Mouse (Mus musculus) lung, postnatal 0 days (tissue): ENCODE measurements at regions not wholly inside any gene's neighbourhood (a gene's known extent, or its start where the extent isn't known, plus 50 kb on each side); places are given as distances from the start of the nearest gene placed in this dataset.

Source experiments
- ATAC-seq: fragments of 200-750 bp; cut with Nextera tagmentation; 2 replicates; pipeline ENCODE4 v1.8.0; 2017; ENCODE audit warnings: moderate library complexity
- DNase-seq: peaks from one replicate; pipeline ENCODE4 v3.0.0-alpha.2; 2016; ENCODE audit warnings: low spot score
- H3K27ac ChIP-seq: fragments of 300-500 bp; sonication (generic); 2 replicates; pipeline ENCODE4 v1.5.1; 2014; ENCODE audit warnings: antibody characterized with exemption, mild to moderate bottlenecking, low read length, mixed read lengths
- H3K27me3 ChIP-seq: fragments of 300-500 bp; sonication (generic); replicated peaks from 2 replicates; pipeline ENCODE4 v1.6.1; 2014; ENCODE audit warnings: low read length, mixed read lengths; ENCODE audit not compliant: insufficient read depth
- H3K36me3 ChIP-seq: fragments of 300-500 bp; sonication (generic); 2 replicates; pipeline ENCODE4 v1.6.1; 2014; ENCODE audit warnings: low read length, mixed read lengths; ENCODE audit not compliant: insufficient read depth
- H3K4me1 ChIP-seq: fragments of 300-500 bp; sonication (generic); 2 replicates; pipeline ENCODE4 v1.6.1; 2014; ENCODE audit warnings: antibody characterized with exemption, low read depth, low read length, mixed read lengths; ENCODE audit not compliant: insufficient read depth
- H3K4me2 ChIP-seq: fragments of 300-500 bp; sonication (generic); replicated peaks from 2 replicates; pipeline ENCODE4 v1.6.1; 2014; ENCODE audit warnings: low read depth, mild to moderate bottlenecking, low read length, moderate library complexity, mixed read lengths
- H3K4me3 ChIP-seq: fragments of 300-500 bp; sonication (generic); 2 replicates; pipeline ENCODE4 v1.5.1; 2014; ENCODE audit warnings: low read depth, low read length
- H3K9ac ChIP-seq: fragments of 300-500 bp; sonication (generic); replicated peaks from 2 replicates; pipeline ENCODE4 v1.6.1; 2014; ENCODE audit warnings: low read depth, mild to moderate bottlenecking
- H3K9me3 ChIP-seq: fragments of 300-500 bp; sonication (generic); 2 replicates; pipeline ENCODE4 v1.6.1; 2016; ENCODE audit warnings: low read length, mixed read lengths
- CTCF ChIP-seq: IDR thresholded peaks from 2 replicates; pipeline ENCODE4 v1.5.1; 2016; ENCODE audit warnings: antibody characterized with exemption, mild to moderate bottlenecking
- EP300 ChIP-seq: IDR thresholded peaks from 2 replicates; pipeline ENCODE4 v1.6.1; 2016; ENCODE audit warnings: antibody characterized with exemption, mild to moderate bottlenecking, control low read depth
- whole genome bisulfite sequencing: fragments of 180-500 bp; shearing (Covaris S2); extraction: QIAGEN DNeasy Blood & Tissue Kit; methylation state at CpG from one replicate; pipeline ENCODE4 v1.1.7; 2014; 5-methylcytosine and 5-hydroxymethylcytosine counted together

DNA sequence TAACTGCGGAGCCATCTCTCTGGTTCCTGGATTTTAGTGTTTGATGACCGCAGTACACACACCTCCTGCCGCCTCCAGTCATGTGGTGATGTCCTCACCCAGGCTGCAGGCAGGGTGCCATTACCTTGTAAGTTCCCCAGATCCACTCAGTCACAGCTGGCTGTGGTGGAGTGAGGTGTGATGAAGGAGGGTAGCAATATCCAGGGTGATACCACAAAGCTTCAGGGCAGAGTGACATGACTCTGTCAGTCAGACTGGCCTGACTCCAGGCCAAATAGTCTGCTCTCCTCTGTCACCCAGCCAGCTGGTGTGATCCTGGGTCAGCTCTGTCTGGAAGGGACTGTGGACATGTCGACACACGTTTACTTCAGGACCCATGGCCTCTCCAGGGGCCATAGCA lies 183.7 kb downstream of the Utp6 start:
- TF ChIP-seq CTCF (no peak), EP300 (no peak)
- WGBS, result 71% methylated on average over 5 of the region's 5 CpGs
- no peaks in the 10 kb centered on the region for H3K9me3 ChIP-seq
- no peaks in the 10 kb centered on the region for H3K36me3 ChIP-seq
- DNase-seq, result peak; percentile 52
- peak; percentile 39; the same call in 1 of the 2 replicates for ATAC-seq
- no peaks in the 10 kb centered on the region for H3K27me3 ChIP-seq
- H3K27ac ChIP-seq, result no peak overlapping the region
- no peak overlapping the region for H3K4me2 ChIP-seq
- no peak overlapping the region for H3K4me3 ChIP-seq
- peaks cover 6% of the 10 kb centered on the region; the same call in 1 of the 2 replicates for H3K4me1 ChIP-seq
- H3K9ac ChIP-seq, result no peak overlapping the region

DNA sequence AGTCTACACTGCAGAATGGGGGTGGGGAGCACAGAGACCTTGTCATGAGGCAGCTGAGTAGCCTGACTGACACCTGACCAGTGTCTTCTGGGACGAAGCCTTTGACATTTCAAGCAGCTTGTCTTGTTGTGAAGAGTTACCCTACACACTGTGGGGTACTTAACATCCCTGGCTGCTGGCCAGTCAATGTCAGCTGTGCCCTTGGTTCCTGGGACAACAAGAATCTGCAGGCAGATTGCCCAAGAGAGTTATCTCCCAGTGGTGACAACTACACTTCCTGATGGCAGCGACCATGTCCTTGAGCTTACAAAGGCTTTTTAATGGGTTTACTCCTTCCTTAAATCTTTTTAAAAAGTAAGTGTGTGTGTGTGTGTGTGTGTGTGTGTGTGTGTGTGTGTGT lies 184.2 kb downstream of the Utp6 start:
- Histone ChIP-seq H3K36me3 (no peaks in the 10 kb centered on the region), H3K27ac (no peak overlapping the region), H3K4me2 (no peak overlapping the region), H3K27me3 (no peaks in the 10 kb centered on the region), H3K4me1 (peaks cover 8% of the 10 kb centered on the region; the same call in 1 of the 2 replicates), H3K9ac (no peak overlapping the region), H3K4me3 (no peak overlapping the region), H3K9me3 (no peaks in the 10 kb centered on the region)
- no peak for TF ChIP-seq EP300
- no peak for TF ChIP-seq CTCF
- peak; percentile 50 for DNase-seq
- peak; percentile 49 for ATAC-seq
- WGBS, result 7% methylated on average over 2 of the region's 2 CpGs

DNA sequence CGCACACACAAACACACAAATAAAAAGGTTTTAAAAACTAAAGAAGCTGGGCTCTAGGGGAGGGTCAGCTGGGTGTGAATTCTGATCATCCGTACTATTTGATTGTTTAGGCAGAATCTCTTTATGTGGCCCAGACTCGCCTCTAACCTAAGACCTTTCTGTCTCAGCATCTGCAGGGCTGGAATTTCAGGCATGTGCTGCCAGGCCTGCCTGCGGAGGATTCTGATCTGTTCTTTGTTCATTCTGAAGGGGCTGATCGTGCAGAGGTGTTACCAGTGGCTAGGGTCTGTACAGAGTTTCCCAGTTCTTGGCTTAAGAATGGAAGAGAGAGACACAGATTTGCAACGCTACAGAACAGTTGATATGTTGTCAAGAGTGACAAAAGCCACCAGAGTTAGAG lies 185.6 kb downstream of the Rab11fip4 start:
- Histone ChIP-seq H3K9ac (no peak overlapping the region), H3K9me3 (no peaks in the 10 kb centered on the region), H3K4me3 (no peak overlapping the region), H3K36me3 (no peaks in the 10 kb centered on the region), H3K27ac (no peak overlapping the region), H3K4me1 (peaks cover 8% of the 10 kb centered on the region; the same call in 1 of the 2 replicates), H3K4me2 (no peak overlapping the region), H3K27me3 (no peaks in the 10 kb centered on the region)
- DNase-seq (no peak), ATAC-seq (no peak)
- TF ChIP-seq CTCF, result no peak
- no peak for TF ChIP-seq EP300
- 55% methylated on average over 6 of the region's 6 CpGs for WGBS

DNA sequence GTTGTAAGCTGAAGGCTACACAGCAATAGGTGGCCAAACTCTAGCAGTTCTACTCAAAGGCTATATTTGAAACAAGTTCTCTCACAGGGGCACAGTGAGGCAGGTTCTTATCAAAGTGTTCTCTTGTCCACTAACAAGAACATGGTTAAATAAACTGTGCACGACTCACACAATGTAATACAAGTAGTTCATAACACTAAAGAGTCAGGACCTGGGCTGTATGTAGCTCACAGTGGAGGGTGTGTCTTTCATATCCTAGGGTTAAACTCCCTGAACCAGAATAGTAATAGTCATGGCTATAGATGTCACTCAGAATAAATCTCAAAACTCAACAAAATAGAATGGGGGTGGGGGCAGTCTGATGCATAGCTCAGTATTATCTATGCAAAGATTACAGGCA lies 182.7 kb downstream of the Rab11fip4 start:
- H3K27me3 ChIP-seq, result no peaks in the 10 kb centered on the region
- no peak overlapping the region for H3K4me3 ChIP-seq
- DNase-seq (peak; percentile 43), ATAC-seq (no peak)
- no peak overlapping the region for H3K9ac ChIP-seq
- no peaks in the 10 kb centered on the region for H3K36me3 ChIP-seq
- H3K4me1 ChIP-seq, result peaks cover 8% of the 10 kb centered on the region; the same call in 1 of the 2 replicates
- H3K27ac ChIP-seq, result no peak overlapping the region
- WGBS, result 8% methylated on average over 1 of the region's 1 CpGs
- H3K9me3 ChIP-seq, result no peaks in the 10 kb centered on the region; the same call in 1 of the 2 replicates
- TF ChIP-seq EP300 (0 out of 2 replicates have a peak, but pooled peaks have one; percentile 34), CTCF (no peak)
- H3K4me2 ChIP-seq, result no peak overlapping the region

DNA sequence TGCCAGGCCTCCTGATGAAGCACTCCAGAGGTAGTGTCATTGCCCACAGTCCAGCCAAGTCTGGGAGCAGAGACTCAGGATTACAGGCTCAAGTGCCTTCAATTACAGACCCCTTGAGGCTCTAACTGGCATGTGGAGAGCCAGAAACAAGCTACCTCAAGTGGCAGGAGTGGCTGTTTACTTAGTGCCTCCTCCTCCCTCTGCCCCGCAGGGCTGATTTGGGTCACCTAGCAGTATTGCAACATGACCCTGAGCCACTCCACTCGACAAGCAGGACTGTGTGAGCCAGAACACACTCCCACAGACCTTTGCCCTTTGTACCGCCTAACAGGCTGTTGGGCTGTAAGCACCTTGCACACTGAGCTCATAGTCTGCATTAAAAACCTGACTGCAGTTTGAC lies 180.4 kb downstream of the Rab11fip4 start:
- Histone ChIP-seq H3K36me3 (no peaks in the 10 kb centered on the region), H3K27ac (no peak overlapping the region), H3K4me3 (no peak overlapping the region), H3K9ac (no peak overlapping the region), H3K4me2 (no peak overlapping the region), H3K9me3 (no peaks in the 10 kb centered on the region; the same call in 1 of the 2 replicates), H3K27me3 (no peaks in the 10 kb centered on the region), H3K4me1 (peaks cover 3% of the 10 kb centered on the region; the same call in 1 of the 2 replicates)
- TF ChIP-seq CTCF (0 out of 2 replicates have a peak, but pooled peaks have one; percentile 2), EP300 (peak; percentile 97)
- DNase-seq, result peak; percentile 96
- 14% methylated on average over 3 of the region's 3 CpGs for WGBS
- ATAC-seq, result peak; percentile 98

DNA sequence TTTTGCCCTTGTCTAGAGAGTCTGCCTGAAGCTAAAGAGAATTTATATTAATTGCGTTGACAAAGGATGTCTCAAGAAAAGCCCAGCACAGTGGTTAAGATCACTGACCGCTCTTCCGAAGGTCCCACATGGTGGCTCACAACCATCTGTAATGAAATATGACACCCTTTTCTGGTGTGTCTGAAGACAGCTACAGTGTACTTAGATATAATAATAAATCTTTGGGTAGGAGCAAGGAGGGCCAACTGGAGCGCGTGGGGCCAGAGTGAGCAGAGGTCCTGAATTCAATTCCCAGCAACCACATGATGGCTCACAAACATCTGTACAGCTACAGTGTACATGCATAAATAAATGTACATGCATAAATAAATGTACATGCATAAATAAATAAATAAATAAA lies 176.1 kb downstream of the Rab11fip4 start:
- H3K4me3 ChIP-seq, result no peak overlapping the region
- H3K27ac ChIP-seq, result no peak overlapping the region
- 85% methylated on average over 5 of the region's 5 CpGs for WGBS
- TF ChIP-seq EP300 (no peak), CTCF (no peak)
- no peaks in the 10 kb centered on the region for H3K4me1 ChIP-seq
- H3K4me2 ChIP-seq, result no peak overlapping the region
- no peaks in the 10 kb centered on the region for H3K27me3 ChIP-seq
- no peak overlapping the region for H3K9ac ChIP-seq
- no peaks in the 10 kb centered on the region for H3K36me3 ChIP-seq
- DNase-seq, result no peak
- H3K9me3 ChIP-seq, result no peaks in the 10 kb centered on the region; the same call in 1 of the 2 replicates
- no peak for ATAC-seq

DNA sequence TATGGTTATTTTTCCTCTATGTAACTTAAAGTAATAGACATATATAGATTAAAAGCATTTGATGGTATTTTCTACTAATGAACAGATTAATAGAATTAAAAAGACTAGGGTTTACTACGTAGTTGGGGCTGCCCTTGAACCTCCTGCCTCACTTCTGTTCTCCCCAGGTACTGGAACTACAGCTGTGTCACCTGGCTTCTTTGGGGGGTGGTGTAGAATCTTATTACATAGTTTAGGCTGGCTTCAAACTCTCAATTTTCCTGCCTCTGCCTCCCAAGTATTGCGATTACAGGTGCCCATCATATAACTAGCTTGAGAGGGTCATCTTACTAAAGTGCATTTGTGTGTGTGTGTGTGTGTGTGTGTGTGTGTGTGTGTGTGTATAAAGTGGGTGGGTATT lies 175.0 kb downstream of the Rab11fip4 start:
- 96% methylated on average over 2 of the region's 2 CpGs for WGBS
- Histone ChIP-seq H3K4me3 (no peak overlapping the region), H3K36me3 (no peaks in the 10 kb centered on the region), H3K4me2 (no peak overlapping the region), H3K9ac (no peak overlapping the region), H3K27ac (no peak overlapping the region), H3K27me3 (no peaks in the 10 kb centered on the region), H3K4me1 (no peaks in the 10 kb centered on the region), H3K9me3 (no peaks in the 10 kb centered on the region; the same call in 1 of the 2 replicates)
- TF ChIP-seq CTCF (no peak), EP300 (no peak)
- DNase-seq (no peak), ATAC-seq (no peak)
